Mouse (Mus musculus): ENCODE data around the gene Zfp341. TPM values are rescaled to one million over a fixed set of nuclear protein-coding genes. Genes with fewer than 3 reads are reported as not detected.

Gene Zfp341
- polyA plus RNA-seq, 1 experiment from 2014 or later: 0.97 TPM

DNA sequence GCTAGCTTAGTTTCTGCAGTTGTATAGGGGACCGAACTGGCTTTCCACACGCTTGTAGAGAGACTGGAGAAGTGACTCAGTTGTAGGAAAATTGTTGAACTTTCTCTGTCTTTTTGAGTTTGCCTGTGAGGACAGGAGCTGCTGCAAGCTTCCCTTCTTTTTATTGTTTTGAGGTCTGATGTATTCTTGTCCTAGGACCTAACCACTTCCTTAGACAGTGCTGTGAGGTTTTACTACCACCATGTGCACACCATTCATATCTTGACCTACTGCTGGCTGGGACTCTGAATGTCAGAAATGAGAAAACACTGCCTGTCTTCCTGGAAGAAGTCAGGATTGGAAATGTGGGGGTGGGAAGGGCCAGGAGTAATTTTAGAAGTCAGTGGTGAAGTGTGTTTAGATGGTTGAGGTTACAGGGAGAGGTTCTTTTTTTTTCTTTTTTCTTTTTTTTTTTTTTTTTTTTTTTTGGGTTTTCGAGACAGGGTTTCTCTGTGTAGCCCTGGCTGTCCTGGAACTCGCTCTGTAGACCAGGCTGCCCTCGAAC, 46.5 kb downstream of the Zfp341 start:
- Histone ChIP-seq H3K9me3 (ENCODE audit: control insufficient read depth, low read length) (no peaks in the 10 kb centered on the region), H3K36me3 (ENCODE audit: control insufficient read depth, insufficient read depth, low read length) (peaks cover 23% of the 10 kb centered on the region), H3K4me3 (ENCODE audit: low read depth, low read length) (no peak overlapping the region), H3K9ac (ENCODE audit: low read length) (no peak overlapping the region), H3K4me1 (replicated peaks; ENCODE audit: control insufficient read depth, insufficient read depth, low read length) (peaks cover 21% of the 10 kb centered on the region), H3K27ac (ENCODE audit: low read depth) (0 out of 2 replicates have a peak overlapping the region, but pooled peaks have one; percentile 17), H3K27me3 (replicated peaks; ENCODE audit: control insufficient read depth, insufficient read depth, low read length) (no peaks in the 10 kb centered on the region), H3K4me2 (ENCODE audit: low read length) (peak overlapping the region; percentile 71; the same call in 1 of the 2 replicates)
- DNase-seq (ENCODE audit: low spot score) (no peak), ATAC-seq (replicated peaks; ENCODE audit: low FRiP score, low TSS enrichment, low read depth) (no peak)
- WGBS: 94% methylated on average over 3 of the region's 5 CpGs

- H3K27ac ChIP-seq (ENCODE audit: low read depth): no peak overlapping the region
- ATAC-seq (replicated peaks; ENCODE audit: low FRiP score, low TSS enrichment, low read depth): no peak
- no peak for DNase-seq (ENCODE audit: low spot score)
- WGBS: 79% methylated on average over 7 of the region's 7 CpGs
- no peaks in the 10 kb centered on the region for H3K9me3 ChIP-seq (ENCODE audit: control insufficient read depth, low read length)
- no peaks in the 10 kb centered on the region for H3K27me3 ChIP-seq (replicated peaks; ENCODE audit: control insufficient read depth, insufficient read depth, low read length)
- no peak overlapping the region for H3K4me3 ChIP-seq (ENCODE audit: low read depth, low read length)
- no peak overlapping the region for H3K4me2 ChIP-seq (ENCODE audit: low read length)
- H3K36me3 ChIP-seq (ENCODE audit: control insufficient read depth, insufficient read depth, low read length): peaks cover 17% of the 10 kb centered on the region; the same call in 1 of the 2 replicates
- H3K9ac ChIP-seq (ENCODE audit: low read length): no peak overlapping the region
- no peaks in the 10 kb centered on the region for H3K4me1 ChIP-seq (replicated peaks; ENCODE audit: control insufficient read depth, insufficient read depth, low read length)
Observed at GRCm38 (mm10) chr2:154668680-154669079, 55.6 kb downstream of the Zfp341 start.

DNA sequence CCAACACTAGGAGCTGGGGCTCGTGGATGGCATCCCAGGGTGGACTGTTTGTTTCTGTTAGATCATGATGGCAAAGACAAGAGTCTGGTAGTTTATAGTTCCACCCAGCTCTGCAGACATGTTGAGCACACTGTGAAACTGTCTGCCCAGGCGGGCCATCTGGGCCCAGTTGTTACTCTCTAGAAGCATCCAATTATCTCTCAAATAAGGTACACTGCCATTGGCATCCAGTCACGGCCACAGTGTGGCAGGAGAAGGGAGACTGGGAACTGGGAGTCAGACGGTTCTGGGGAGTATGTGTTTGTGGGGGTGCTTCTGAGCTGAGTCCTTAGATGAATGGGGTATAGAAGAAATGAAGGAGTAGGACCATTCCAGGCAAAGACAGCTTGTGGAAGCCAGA, 57.0 kb downstream of the Zfp341 start:
- H3K4me1 ChIP-seq (replicated peaks; ENCODE audit: control insufficient read depth, insufficient read depth, low read length): no peaks in the 10 kb centered on the region
- no peaks in the 10 kb centered on the region for H3K27me3 ChIP-seq (replicated peaks; ENCODE audit: control insufficient read depth, insufficient read depth, low read length)
- ATAC-seq (replicated peaks; ENCODE audit: low FRiP score, low TSS enrichment, low read depth) (no peak), DNase-seq (ENCODE audit: low spot score) (no peak)
- H3K36me3 ChIP-seq (ENCODE audit: control insufficient read depth, insufficient read depth, low read length): peaks cover 13% of the 10 kb centered on the region
- H3K9ac ChIP-seq (ENCODE audit: low read length): no peak overlapping the region
- no peaks in the 10 kb centered on the region for H3K9me3 ChIP-seq (ENCODE audit: control insufficient read depth, low read length)
- no peak overlapping the region for H3K4me3 ChIP-seq (ENCODE audit: low read depth, low read length)
- no peak overlapping the region for H3K4me2 ChIP-seq (ENCODE audit: low read length)
- H3K27ac ChIP-seq (ENCODE audit: low read depth): no peak overlapping the region
- WGBS: 70% methylated on average over 4 of the region's 4 CpGs

DNA sequence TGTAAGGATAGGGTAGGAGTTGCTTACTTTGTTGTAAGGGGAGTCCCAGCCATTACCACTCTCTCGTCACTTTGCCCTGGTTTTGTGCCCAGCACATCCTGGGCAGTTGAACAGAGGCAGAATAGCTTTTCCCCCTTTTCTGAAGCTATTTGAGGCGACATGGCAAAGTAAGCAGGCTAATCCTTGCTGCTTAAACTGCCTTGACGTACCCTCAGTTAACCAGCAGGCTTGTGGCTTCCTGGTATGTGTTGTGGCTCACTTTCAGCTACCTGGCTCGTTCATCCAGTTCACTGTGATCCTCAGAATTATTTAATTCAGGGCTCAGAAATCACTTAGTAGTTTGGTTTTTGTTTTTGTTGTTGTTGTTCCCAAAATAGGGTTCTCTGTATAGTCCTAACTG, 57.6 kb downstream of the Zfp341 start:
- WGBS: 84% methylated on average over 4 of the region's 4 CpGs
- DNase-seq (ENCODE audit: low spot score): no peak
- H3K4me3 ChIP-seq (ENCODE audit: low read depth, low read length): no peak overlapping the region
- ATAC-seq (replicated peaks; ENCODE audit: low FRiP score, low TSS enrichment, low read depth): no peak
- H3K27me3 ChIP-seq (replicated peaks; ENCODE audit: control insufficient read depth, insufficient read depth, low read length): no peaks in the 10 kb centered on the region
- H3K9ac ChIP-seq (ENCODE audit: low read length): no peak overlapping the region
- no peak overlapping the region for H3K4me2 ChIP-seq (ENCODE audit: low read length)
- H3K36me3 ChIP-seq (ENCODE audit: control insufficient read depth, insufficient read depth, low read length): peaks cover 18% of the 10 kb centered on the region
- H3K27ac ChIP-seq (ENCODE audit: low read depth): no peak overlapping the region
- no peaks in the 10 kb centered on the region for H3K9me3 ChIP-seq (ENCODE audit: control insufficient read depth, low read length)
- no peaks in the 10 kb centered on the region for H3K4me1 ChIP-seq (replicated peaks; ENCODE audit: control insufficient read depth, insufficient read depth, low read length)

- DNase-seq (ENCODE audit: low spot score) (no peak), ATAC-seq (replicated peaks; ENCODE audit: low FRiP score, low TSS enrichment, low read depth) (no peak)
- H3K4me3 ChIP-seq (ENCODE audit: low read depth, low read length): no peak overlapping the region
- H3K4me1 ChIP-seq (replicated peaks; ENCODE audit: control insufficient read depth, insufficient read depth, low read length): peaks cover 20% of the 10 kb centered on the region; the same call in 1 of the 2 replicates
- no peak overlapping the region for H3K4me2 ChIP-seq (ENCODE audit: low read length)
- H3K27ac ChIP-seq (ENCODE audit: low read depth): no peak overlapping the region
- no peaks in the 10 kb centered on the region for H3K27me3 ChIP-seq (replicated peaks; ENCODE audit: control insufficient read depth, insufficient read depth, low read length)
- peaks cover 18% of the 10 kb centered on the region for H3K36me3 ChIP-seq (ENCODE audit: control insufficient read depth, insufficient read depth, low read length)
- no peak overlapping the region for H3K9ac ChIP-seq (ENCODE audit: low read length)
- 75% methylated on average over 4 of the region's 4 CpGs for WGBS
- no peaks in the 10 kb centered on the region for H3K9me3 ChIP-seq (ENCODE audit: control insufficient read depth, low read length)
Observed at GRCm38 (mm10) chr2:154674008-154674407, 60.9 kb downstream of the Zfp341 start.

- DNase-seq (ENCODE audit: low spot score) (peak; percentile 73), ATAC-seq (replicated peaks; ENCODE audit: low FRiP score, low TSS enrichment, low read depth) (peak; percentile 67; the same call in 1 of the 2 replicates)
- H3K9ac ChIP-seq (ENCODE audit: low read length): peak overlapping the region; percentile 34
- H3K9me3 ChIP-seq (ENCODE audit: control insufficient read depth, low read length): no peaks in the 10 kb centered on the region
- 0 out of 2 replicates have a peak overlapping the region, but pooled peaks have one; percentile 8 for H3K4me3 ChIP-seq (ENCODE audit: low read depth, low read length)
- H3K4me2 ChIP-seq (ENCODE audit: low read length): peak overlapping the region; percentile 30
- peaks cover 11% of the 10 kb centered on the region; the same call in 1 of the 2 replicates for H3K36me3 ChIP-seq (ENCODE audit: control insufficient read depth, insufficient read depth, low read length)
- peaks cover 20% of the 10 kb centered on the region; the same call in 1 of the 2 replicates for H3K4me1 ChIP-seq (replicated peaks; ENCODE audit: control insufficient read depth, insufficient read depth, low read length)
- WGBS: 63% methylated on average over 19 of the region's 19 CpGs
- H3K27ac ChIP-seq (ENCODE audit: low read depth): peak overlapping the region; percentile 95
- H3K27me3 ChIP-seq (replicated peaks; ENCODE audit: control insufficient read depth, insufficient read depth, low read length): no peaks in the 10 kb centered on the region
Observed at GRCm38 (mm10) chr2:154676653-154677609, 63.8 kb downstream of the Zfp341 start.

DNA sequence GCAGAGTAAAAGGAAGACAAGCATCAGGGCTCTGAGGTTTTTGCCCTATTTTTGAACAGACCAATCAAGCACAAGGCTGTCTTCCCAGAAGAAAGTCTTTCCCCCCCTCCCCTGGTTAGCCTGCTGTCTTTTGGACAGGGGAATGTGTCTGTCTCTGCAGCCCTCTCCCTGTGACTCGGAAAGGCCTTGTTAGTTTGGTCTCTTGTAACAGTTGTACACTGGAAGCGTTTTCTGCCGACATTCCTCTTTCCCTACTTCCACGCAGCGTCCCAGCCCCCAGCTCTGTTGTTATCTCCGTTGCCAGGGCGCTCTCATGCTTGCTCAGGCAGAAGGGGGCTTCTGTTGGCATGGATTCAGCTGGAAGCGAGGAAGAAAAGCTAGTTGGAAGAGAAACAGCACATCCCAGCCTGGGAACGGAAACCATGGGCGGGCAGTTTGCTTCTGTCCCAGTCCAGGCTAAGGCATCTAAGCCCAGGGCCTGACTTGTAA, 64.6 kb downstream of the Zfp341 start:
- DNase-seq (ENCODE audit: low spot score) (peak; percentile 83), ATAC-seq (replicated peaks; ENCODE audit: low FRiP score, low TSS enrichment, low read depth) (peak; percentile 51)
- peak overlapping the region; percentile 34 for H3K9ac ChIP-seq (ENCODE audit: low read length)
- peak overlapping the region; percentile 30 for H3K4me2 ChIP-seq (ENCODE audit: low read length)
- H3K27ac ChIP-seq (ENCODE audit: low read depth): peak overlapping the region; percentile 95
- 8% methylated on average over 10 of the region's 10 CpGs for WGBS
- H3K4me3 ChIP-seq (ENCODE audit: low read depth, low read length): 0 out of 2 replicates have a peak overlapping the region, but pooled peaks have one; percentile 8
- H3K9me3 ChIP-seq (ENCODE audit: control insufficient read depth, low read length): no peaks in the 10 kb centered on the region
- H3K36me3 ChIP-seq (ENCODE audit: control insufficient read depth, insufficient read depth, low read length): peaks cover 7% of the 10 kb centered on the region; the same call in 1 of the 2 replicates
- no peaks in the 10 kb centered on the region for H3K27me3 ChIP-seq (replicated peaks; ENCODE audit: control insufficient read depth, insufficient read depth, low read length)
- H3K4me1 ChIP-seq (replicated peaks; ENCODE audit: control insufficient read depth, insufficient read depth, low read length): peaks cover 20% of the 10 kb centered on the region; the same call in 1 of the 2 replicates

DNA sequence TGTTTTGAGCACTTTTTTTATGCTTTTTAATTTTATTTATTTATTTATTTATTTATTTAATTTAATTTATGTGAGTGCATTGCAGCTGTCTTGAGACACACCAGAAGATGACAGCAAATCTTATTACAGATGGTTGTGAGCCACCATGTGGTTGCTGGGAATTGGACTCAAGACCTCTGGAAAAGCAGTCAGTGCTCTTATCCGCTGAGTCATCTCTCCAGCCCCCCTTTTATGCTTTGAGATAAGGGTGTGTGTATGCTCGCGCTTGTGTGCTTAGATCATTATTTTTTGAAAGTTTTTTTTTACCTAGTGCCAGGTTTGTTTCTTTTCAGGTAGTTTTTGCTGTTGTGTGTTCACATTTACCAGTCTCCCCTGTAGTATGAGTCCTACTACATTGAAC, 65.9 kb downstream of the Zfp341 start:
- 73% methylated on average over 3 of the region's 3 CpGs for WGBS
- H3K9ac ChIP-seq (ENCODE audit: low read length): no peak overlapping the region
- peaks cover 20% of the 10 kb centered on the region; the same call in 1 of the 2 replicates for H3K4me1 ChIP-seq (replicated peaks; ENCODE audit: control insufficient read depth, insufficient read depth, low read length)
- peaks cover 9% of the 10 kb centered on the region; the same call in 1 of the 2 replicates for H3K36me3 ChIP-seq (ENCODE audit: control insufficient read depth, insufficient read depth, low read length)
- H3K27me3 ChIP-seq (replicated peaks; ENCODE audit: control insufficient read depth, insufficient read depth, low read length): no peaks in the 10 kb centered on the region
- no peak for DNase-seq (ENCODE audit: low spot score)
- H3K4me2 ChIP-seq (ENCODE audit: low read length): no peak overlapping the region
- no peak overlapping the region for H3K27ac ChIP-seq (ENCODE audit: low read depth)
- ATAC-seq (replicated peaks; ENCODE audit: low FRiP score, low TSS enrichment, low read depth): no peak
- no peak overlapping the region for H3K4me3 ChIP-seq (ENCODE audit: low read depth, low read length)
- no peaks in the 10 kb centered on the region for H3K9me3 ChIP-seq (ENCODE audit: control insufficient read depth, low read length)
